Mouse (Mus musculus): ENCODE results near the gene Cptp. TPM values are rescaled to one million over a fixed set of nuclear protein-coding genes. Genes with fewer than 3 reads are reported as not detected.

The Cptp gene
- 5.9 TPM for polyA plus RNA-seq (2014; fragmentation: Illumina TruSeq; extraction: RNeasy Lipid Tissue Mini Kit (QIAGEN cat#74804); ENCODE audit: low read depth, low replicate concordance)

GRCm38 (mm10) chr4:155869317-155870033 lies at the start of gene Cptp, which contains the start of gene Ints11:
Cptp (minus strand) TSS chr4:155869440.
Ints11 (plus strand) TSS chr4:155869546.

GRCm38 (mm10) chr4:155891551-155892001 lies 22.3 kb upstream of the Cptp start, which contains the start of the genes Pusl1 and Acap3:
Pusl1 (minus strand) TSS chr4:155891781.
Acap3 (plus strand) TSS chr4:155891822.

GRCm38 (mm10) chr4:155863001-155863400 lies 6.2 kb downstream of the Cptp start, which contains the start of gene Tas1r3:
Tas1r3 (minus strand) TSS chr4:155863362.

GRCm38 (mm10) chr4:155846871-155847578 lies 22.2 kb downstream of the Cptp start, which contains the start of gene Dvl1:
Dvl1 (plus strand) TSS chr4:155847402.

GRCm38 (mm10) chr4:155839483-155839910 lies 29.7 kb downstream of the Cptp start, which contains the start of gene Mxra8:
Mxra8 (plus strand) TSS chr4:155839680.

GRCm38 (mm10) chr4:155831205-155831766 lies 38.0 kb downstream of the Cptp start, which contains the start of gene Aurkaip1:
Aurkaip1 (plus strand) TSS chr4:155831272.

Other genes with a start within 250 kb of the Cptp start
- 28.7 TPM for gene Cdk11b, start 244.6 kb downstream of the Cptp start, polyA plus RNA-seq (2014; fragmentation: Illumina TruSeq; extraction: RNeasy Lipid Tissue Mini Kit (QIAGEN cat#74804); ENCODE audit: low read depth, low replicate concordance)
- not detected for gene Gm10563, start 224.0 kb downstream of the Cptp start, polyA plus RNA-seq (2014; fragmentation: Illumina TruSeq; extraction: RNeasy Lipid Tissue Mini Kit (QIAGEN cat#74804); ENCODE audit: low read depth, low replicate concordance)
- 0.26 TPM for gene Mmp23, start 216.1 kb downstream of the Cptp start, polyA plus RNA-seq (2014; fragmentation: Illumina TruSeq; extraction: RNeasy Lipid Tissue Mini Kit (QIAGEN cat#74804); ENCODE audit: low read depth, low replicate concordance)
- 0.87 TPM for gene Mib2, start 200.2 kb downstream of the Cptp start, polyA plus RNA-seq (2014; fragmentation: Illumina TruSeq; extraction: RNeasy Lipid Tissue Mini Kit (QIAGEN cat#74804); ENCODE audit: low read depth, low replicate concordance)
- not detected for gene Fndc10, start 175.1 kb downstream of the Cptp start, polyA plus RNA-seq (2014; fragmentation: Illumina TruSeq; extraction: RNeasy Lipid Tissue Mini Kit (QIAGEN cat#74804); ENCODE audit: low read depth, low replicate concordance)
- 50.5 TPM for gene Ssu72, start 164.6 kb downstream of the Cptp start, polyA plus RNA-seq (2014; fragmentation: Illumina TruSeq; extraction: RNeasy Lipid Tissue Mini Kit (QIAGEN cat#74804); ENCODE audit: low read depth, low replicate concordance)
- not detected for gene Tmem240, start 134.6 kb downstream of the Cptp start, polyA plus RNA-seq (2014; fragmentation: Illumina TruSeq; extraction: RNeasy Lipid Tissue Mini Kit (QIAGEN cat#74804); ENCODE audit: low read depth, low replicate concordance)
- gene Atad3a, start 108.3 kb downstream of the Cptp start, polyA plus RNA-seq (2014; fragmentation: Illumina TruSeq; extraction: RNeasy Lipid Tissue Mini Kit (QIAGEN cat#74804); ENCODE audit: low read depth, low replicate concordance) = 11.7 TPM
- gene Vwa1, start 94.7 kb downstream of the Cptp start, polyA plus RNA-seq (2014; fragmentation: Illumina TruSeq; extraction: RNeasy Lipid Tissue Mini Kit (QIAGEN cat#74804); ENCODE audit: low read depth, low replicate concordance) = 0.11 TPM
- 1.9 TPM for gene Tmem88b, start 83.6 kb downstream of the Cptp start, polyA plus RNA-seq (2014; fragmentation: Illumina TruSeq; extraction: RNeasy Lipid Tissue Mini Kit (QIAGEN cat#74804); ENCODE audit: low read depth, low replicate concordance)
- not detected for gene Ankrd65, start 79.0 kb downstream of the Cptp start, polyA plus RNA-seq (2014; fragmentation: Illumina TruSeq; extraction: RNeasy Lipid Tissue Mini Kit (QIAGEN cat#74804); ENCODE audit: low read depth, low replicate concordance)
- gene Mrpl20, start 66.6 kb downstream of the Cptp start, polyA plus RNA-seq (2014; fragmentation: Illumina TruSeq; extraction: RNeasy Lipid Tissue Mini Kit (QIAGEN cat#74804); ENCODE audit: low read depth, low replicate concordance) = 46.8 TPM
- 60.9 TPM for gene Ccnl2, start 57.0 kb downstream of the Cptp start, polyA plus RNA-seq (2014; fragmentation: Illumina TruSeq; extraction: RNeasy Lipid Tissue Mini Kit (QIAGEN cat#74804); ENCODE audit: low read depth, low replicate concordance)
- 7.5 TPM for gene Aurkaip1, start 38.2 kb downstream of the Cptp start, polyA plus RNA-seq (2014; fragmentation: Illumina TruSeq; extraction: RNeasy Lipid Tissue Mini Kit (QIAGEN cat#74804); ENCODE audit: low read depth, low replicate concordance)
- gene Mxra8, start 29.8 kb downstream of the Cptp start, polyA plus RNA-seq (2014; fragmentation: Illumina TruSeq; extraction: RNeasy Lipid Tissue Mini Kit (QIAGEN cat#74804); ENCODE audit: low read depth, low replicate concordance) = 11.4 TPM
- 3.9 TPM for gene Dvl1, start 22.0 kb downstream of the Cptp start, polyA plus RNA-seq (2014; fragmentation: Illumina TruSeq; extraction: RNeasy Lipid Tissue Mini Kit (QIAGEN cat#74804); ENCODE audit: low read depth, low replicate concordance)
- not detected for gene Tas1r3, start 6.1 kb downstream of the Cptp start, polyA plus RNA-seq (2014; fragmentation: Illumina TruSeq; extraction: RNeasy Lipid Tissue Mini Kit (QIAGEN cat#74804); ENCODE audit: low read depth, low replicate concordance)
- 2.7 TPM for gene Ints11, start 106 bp upstream of the Cptp start, polyA plus RNA-seq (2014; fragmentation: Illumina TruSeq; extraction: RNeasy Lipid Tissue Mini Kit (QIAGEN cat#74804); ENCODE audit: low read depth, low replicate concordance)
- gene Pusl1, start 22.3 kb upstream of the Cptp start, polyA plus RNA-seq (2014; fragmentation: Illumina TruSeq; extraction: RNeasy Lipid Tissue Mini Kit (QIAGEN cat#74804); ENCODE audit: low read depth, low replicate concordance) = 2.5 TPM
- 0.08 TPM for gene Acap3, start 22.4 kb upstream of the Cptp start, polyA plus RNA-seq (2014; fragmentation: Illumina TruSeq; extraction: RNeasy Lipid Tissue Mini Kit (QIAGEN cat#74804); ENCODE audit: low read depth, low replicate concordance)
- gene Ube2j2, start 74.4 kb upstream of the Cptp start, polyA plus RNA-seq (2014; fragmentation: Illumina TruSeq; extraction: RNeasy Lipid Tissue Mini Kit (QIAGEN cat#74804); ENCODE audit: low read depth, low replicate concordance) = 41.7 TPM
- gene C1qtnf12, start 92.9 kb upstream of the Cptp start, polyA plus RNA-seq (2014; fragmentation: Illumina TruSeq; extraction: RNeasy Lipid Tissue Mini Kit (QIAGEN cat#74804); ENCODE audit: low read depth, low replicate concordance) = not detected
- 1.3 TPM for gene B3galt6, start 123.2 kb upstream of the Cptp start, polyA plus RNA-seq (2014; fragmentation: Illumina TruSeq; extraction: RNeasy Lipid Tissue Mini Kit (QIAGEN cat#74804); ENCODE audit: low read depth, low replicate concordance)
- gene Sdf4, start 123.4 kb upstream of the Cptp start, polyA plus RNA-seq (2014; fragmentation: Illumina TruSeq; extraction: RNeasy Lipid Tissue Mini Kit (QIAGEN cat#74804); ENCODE audit: low read depth, low replicate concordance) = 98.4 TPM
- not detected for gene Tnfrsf4, start 144.4 kb upstream of the Cptp start, polyA plus RNA-seq (2014; fragmentation: Illumina TruSeq; extraction: RNeasy Lipid Tissue Mini Kit (QIAGEN cat#74804); ENCODE audit: low read depth, low replicate concordance)
- not detected for gene Tnfrsf18, start 156.7 kb upstream of the Cptp start, polyA plus RNA-seq (2014; fragmentation: Illumina TruSeq; extraction: RNeasy Lipid Tissue Mini Kit (QIAGEN cat#74804); ENCODE audit: low read depth, low replicate concordance)
- gene Ttll10, start 190.0 kb upstream of the Cptp start, polyA plus RNA-seq (2014; fragmentation: Illumina TruSeq; extraction: RNeasy Lipid Tissue Mini Kit (QIAGEN cat#74804); ENCODE audit: low read depth, low replicate concordance) = not detected
- gene 9430015G10Rik, start 240.5 kb upstream of the Cptp start, polyA plus RNA-seq (2014; fragmentation: Illumina TruSeq; extraction: RNeasy Lipid Tissue Mini Kit (QIAGEN cat#74804); ENCODE audit: low read depth, low replicate concordance) = 1.2 TPM